Mouse (Mus musculus): ENCODE data around the gene Stk35.

DNA sequence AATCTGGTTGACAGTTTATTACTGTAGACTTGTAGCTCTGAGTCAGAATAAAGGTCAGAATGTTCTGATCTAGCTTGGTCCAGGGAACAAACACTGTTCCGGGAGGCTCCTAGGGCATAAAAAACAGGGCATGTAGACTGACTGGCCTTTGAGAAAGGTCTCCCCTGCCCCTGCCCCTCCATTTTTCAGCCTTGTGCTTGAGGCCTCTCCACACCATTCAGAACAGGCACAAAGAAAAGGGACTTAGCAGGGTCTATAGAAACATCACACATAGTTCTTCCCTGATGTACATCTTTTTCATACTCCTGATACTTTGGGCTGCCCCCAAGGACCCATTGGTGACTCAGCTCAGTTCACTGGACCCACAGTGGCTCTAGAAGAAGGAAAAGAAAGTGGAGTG lies 18.3 kb upstream of the Stk35 start:
- TF ChIP-seq EP300 (IDR thresholded peaks at IDR 0.05; ENCODE audit: insufficient read depth, low read depth, low read length): no peak
- TF ChIP-seq POLR2A (IDR thresholded peaks at IDR 0.05; ENCODE audit: insufficient read depth, low read length): no peak

All from ES-Bruce4 (cell line).